Mouse (Mus musculus) MEL (cell line): Measurements from ENCODE around the gene Hnrnpa1. TPM values are rescaled to one million over a fixed set of nuclear protein-coding genes. Genes with fewer than 3 reads are reported as not detected.

Source experiments
- DNase-seq: peaks from one replicate; pipeline ENCODE4 v3.0.0; 2011; ENCODE audit warnings: low read depth, low spot score
- H3K27ac ChIP-seq: 2 replicates; pipeline ENCODE4 v1.5.1; 2012; ENCODE audit warnings: low read depth, mild to moderate bottlenecking, control low read depth, low read length, moderate library complexity; ENCODE audit not compliant: control insufficient read depth
- H3K27me3 ChIP-seq, 2 experiments: fragments of 150-350 bp in 1 of 2; sonication (generic) in 1 of 2; 2 replicates each; pipeline ENCODE4 v1.6.1; 2012; ENCODE audit warnings: low read length in 2 of 2, mild to moderate bottlenecking in 2 of 2, improper control_type of control experiment in 1 of 2, moderate library complexity in 1 of 2; ENCODE audit not compliant: insufficient read depth in 2 of 2, control insufficient read depth in 1 of 2
- H3K36me3 ChIP-seq, 2 experiments: 2 replicates each; pipeline ENCODE4 v1.6.1; 2012 to 2014; ENCODE audit warnings: low read length in 2 of 2, improper control_type of control experiment in 1 of 2, inconsistent platforms in 1 of 2, mild to moderate bottlenecking in 1 of 2; ENCODE audit not compliant: insufficient read depth in 2 of 2, control insufficient read depth in 1 of 2
- H3K4me1 ChIP-seq, 2 experiments: fragments of 150-350 bp in 1 of 2; sonication (generic) in 1 of 2; 2 replicates each; pipeline ENCODE4 v1.6.1; 2012; ENCODE audit warnings: low read length in 2 of 2, improper control_type of control experiment in 1 of 2, mild to moderate bottlenecking in 1 of 2; ENCODE audit not compliant: insufficient read depth in 2 of 2, control insufficient read depth in 1 of 2
- H3K4me3 ChIP-seq, 2 experiments: fragments of 150-350 bp in 1 of 2; sonication (generic) in 1 of 2; 2 replicates each; pipeline ENCODE4 v1.5.1; 2012; ENCODE audit warnings: low read depth in 2 of 2, low read length in 2 of 2, mild to moderate bottlenecking in 2 of 2, moderate library complexity in 2 of 2, control low read depth in 1 of 2, improper control_type of control experiment in 1 of 2; ENCODE audit not compliant: control insufficient read depth in 1 of 2, insufficient read depth in 1 of 2
- H3K79me2 ChIP-seq: 2 replicates; pipeline ENCODE4 v1.6.1; 2012; ENCODE audit warnings: mild to moderate bottlenecking, low read length, moderate library complexity; ENCODE audit not compliant: control insufficient read depth, poor library complexity, insufficient read depth
- H3K9ac ChIP-seq: 2 replicates; pipeline ENCODE4 v1.6.1; 2012; ENCODE audit warnings: low read depth, mild to moderate bottlenecking, control low read depth, low read length, moderate library complexity; ENCODE audit not compliant: control insufficient read depth, poor library complexity, severe bottlenecking
- H3K9me3 ChIP-seq: fragments of 150-350 bp; sonication (generic); replicated peaks from 2 replicates; pipeline ENCODE4 v1.6.1; 2012; ENCODE audit warnings: mild to moderate bottlenecking, low read length, improper control_type of control experiment, moderate library complexity; ENCODE audit not compliant: insufficient read depth
- CHD2 ChIP-seq: IDR thresholded peaks from 2 replicates; pipeline ENCODE4 v1.6.1; 2011; ENCODE audit warnings: low read length, improper control_type of control experiment
- CTCF ChIP-seq, 3 experiments: IDR thresholded peaks in 2 of 3; conservative IDR thresholded peaks in 1 of 3; 2 replicates each; pipeline ENCODE4 v1.5.1; 2011 to 2012; ENCODE audit warnings: low read length in 3 of 3, low read depth in 2 of 3, mild to moderate bottlenecking in 2 of 3, improper control_type of control experiment in 1 of 3, inconsistent platforms in 1 of 3, mixed read lengths in 1 of 3, moderate library complexity in 1 of 3; ENCODE audit not compliant: control insufficient read depth in 1 of 3, insufficient read depth in 1 of 3, poor library complexity in 1 of 3, severe bottlenecking in 1 of 3
- ELF1 ChIP-seq: IDR thresholded peaks from 2 replicates; pipeline ENCODE4 v1.6.1; 2014; ENCODE audit warnings: low read depth, mild to moderate bottlenecking, inconsistent platforms, low read length, improper control_type of control experiment, moderate library complexity
- ETS1 ChIP-seq: IDR thresholded peaks from 2 replicates; pipeline ENCODE4 v1.6.1; 2012; ENCODE audit warnings: low read depth, mild to moderate bottlenecking, inconsistent platforms, low read length, improper control_type of control experiment, moderate library complexity
- JUND ChIP-seq: IDR thresholded peaks from 2 replicates; pipeline ENCODE4 v1.6.1; 2011; ENCODE audit warnings: low read depth, mild to moderate bottlenecking, improper control_type of control experiment, low read length
- MAFK ChIP-seq: IDR thresholded peaks from 2 replicates; pipeline ENCODE4 v1.6.1; 2011; ENCODE audit warnings: low read depth, mild to moderate bottlenecking, low read length, improper control_type of control experiment, borderline replicate concordance
- MAX ChIP-seq: IDR thresholded peaks from 2 replicates; pipeline ENCODE4 v1.6.1; 2011; ENCODE audit warnings: low read length, improper control_type of control experiment
- MAZ ChIP-seq: IDR thresholded peaks from 2 replicates; pipeline ENCODE4 v1.6.1; 2012; ENCODE audit warnings: low read depth, mild to moderate bottlenecking, inconsistent platforms, low read length, improper control_type of control experiment
- MXI1 ChIP-seq: IDR thresholded peaks from 2 replicates; pipeline ENCODE4 v1.6.1; 2011; ENCODE audit warnings: mild to moderate bottlenecking, low read depth, low read length, improper control_type of control experiment
- RAD21 ChIP-seq: IDR thresholded peaks from 2 replicates; pipeline ENCODE4 v1.6.1; 2011; ENCODE audit warnings: mild to moderate bottlenecking, low read depth, low read length, improper control_type of control experiment
- TBP ChIP-seq: IDR thresholded peaks from 2 replicates; pipeline ENCODE4 v1.8.0; 2011; ENCODE audit warnings: low read depth, low read length, improper control_type of control experiment
- TCF12 ChIP-seq: IDR thresholded peaks from 2 replicates; pipeline ENCODE4 v1.6.1; 2014; ENCODE audit warnings: low read depth, mild to moderate bottlenecking, inconsistent platforms, low read length, improper control_type of control experiment, moderate library complexity
- UBTF ChIP-seq: IDR thresholded peaks from 2 replicates; pipeline ENCODE4 v1.6.1; 2012; ENCODE audit warnings: low read depth, mild to moderate bottlenecking, inconsistent platforms, low read length, improper control_type of control experiment, moderate library complexity, borderline replicate concordance; ENCODE audit not compliant: insufficient read depth
- ZNF384 ChIP-seq: IDR thresholded peaks from 2 replicates; pipeline ENCODE4 v1.6.1; 2012; ENCODE audit warnings: low read depth, mild to moderate bottlenecking, inconsistent platforms, low read length, improper control_type of control experiment
- polyA plus RNA-seq, 2 experiments: library from polyadenylated mRNA; stranded (reverse) in 1 of 2; unstranded in 1 of 2; fragments of >175 nt in 1 of 2; fragments of >200 nt in 1 of 2; gene quantifications; 2 replicates each; pipeline versions ENCODE4 v1.2.1 to v1.2.4; 2012; ENCODE audit warnings: low replicate concordance in 2 of 2, low read depth in 1 of 2; ENCODE audit not compliant: insufficient read length in 2 of 2, insufficient read depth in 1 of 2, missing spikeins in 1 of 2
- total RNA-seq: library from RNA; depleted of rRNA; stranded (reverse); fragments of 300-350 nt; gene quantifications from 2 replicates; pipeline ENCODE4 v1.2.3, GENCODE M21; 2012

Hnrnpa1 gene
- total and polyA plus RNA-seq, 3 experiments: 322 to 900 TPM; not detected in 1

DNA sequence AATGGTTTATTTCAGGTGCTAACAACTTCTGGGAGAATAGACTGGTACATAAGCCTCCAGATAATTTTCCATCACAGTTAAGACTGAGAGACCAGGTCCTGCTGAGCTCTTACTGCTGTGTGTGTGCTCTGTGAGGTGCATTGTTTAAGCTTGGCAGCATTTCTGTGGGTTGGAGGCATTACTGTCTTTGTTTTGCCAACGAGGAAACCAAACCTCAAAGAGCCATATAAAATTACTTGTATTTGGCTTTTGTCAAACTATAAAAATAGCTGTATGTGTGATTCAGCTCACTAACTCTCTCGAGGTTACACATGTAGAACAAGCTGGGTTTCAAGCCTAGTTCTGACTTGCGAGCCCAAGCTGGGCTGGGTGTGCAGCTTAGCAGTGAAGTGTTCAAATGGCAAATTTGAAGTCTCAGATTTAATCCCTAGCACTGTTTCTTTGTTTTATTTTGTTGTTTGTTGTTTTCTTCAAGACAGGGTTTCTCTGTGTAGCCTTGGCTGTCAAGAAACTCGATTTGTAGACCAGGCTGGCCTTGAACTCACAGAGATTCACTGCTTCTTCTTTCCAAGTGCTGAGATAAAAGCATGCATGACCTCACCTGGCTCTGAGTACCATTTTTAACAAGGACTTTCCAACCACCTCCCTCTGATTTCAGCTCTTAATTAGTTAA lies 52.6 kb downstream of the Hnrnpa1 start:
- H3K27ac ChIP-seq: no peak overlapping the region
- no peak for DNase-seq
- H3K9ac ChIP-seq: no peak overlapping the region
- no peaks in the 10 kb centered on the region for H3K9me3 ChIP-seq
- no peaks in the 10 kb centered on the region for H3K4me1 ChIP-seq
- no peaks in the 10 kb centered on the region for H3K27me3 ChIP-seq
- H3K79me2 ChIP-seq: no peaks in the 10 kb centered on the region
- no peaks in the 10 kb centered on the region for H3K36me3 ChIP-seq
- no peak overlapping the region for H3K4me3 ChIP-seq
- TF ChIP-seq UBTF (no peak), MXI1 (no peak), RAD21 (no peak), TCF12 (no peak), MAZ (no peak), TBP (no peak), ZNF384 (no peak), MAFK (no peak), ETS1 (no peak), MAX (no peak), JUND (no peak)

DNA sequence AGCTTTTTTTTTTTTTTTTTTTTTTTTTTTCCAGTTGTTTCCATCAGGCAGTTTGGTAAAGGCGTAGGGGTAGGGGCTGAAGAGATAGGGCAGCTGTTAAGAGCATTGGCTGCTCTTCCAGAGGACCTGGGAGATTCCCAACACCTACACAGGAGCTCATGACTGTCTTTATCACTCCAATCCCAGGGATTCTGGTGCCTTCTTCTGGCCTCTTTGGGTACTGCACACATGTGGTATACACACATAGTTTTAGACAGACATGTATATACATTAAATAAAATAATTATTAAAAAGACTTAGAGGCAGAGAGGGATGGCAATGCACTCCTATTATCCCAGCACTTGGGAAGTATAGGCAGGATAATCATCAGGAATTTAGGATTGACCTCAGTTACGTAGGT lies 53.1 kb downstream of the Hnrnpa1 start:
- Histone ChIP-seq H3K9ac (no peak overlapping the region), H3K36me3 (no peaks in the 10 kb centered on the region), H3K27me3 (no peaks in the 10 kb centered on the region), H3K4me3 (no peak overlapping the region), H3K27ac (no peak overlapping the region), H3K4me1 (no peaks in the 10 kb centered on the region), H3K79me2 (no peaks in the 10 kb centered on the region), H3K9me3 (no peaks in the 10 kb centered on the region)
- DNase-seq: no peak
- TF ChIP-seq CTCF (IDR thresholded peaks at IDR 0.05 in 2 of 3, conservative IDR thresholded peaks at IDR 0.05 in 1 of 3; ENCODE audit: control insufficient read depth in 1 of 3, insufficient read depth in 1 of 3, low read depth in 2 of 3, low read length in 3 of 3, poor library complexity in 1 of 3, severe bottlenecking in 1 of 3) (peak in 2 of 3 experiments; percentile 5 to 7; a peak in 1 of 6 replicates), RAD21 (no peak), UBTF (no peak)

DNA sequence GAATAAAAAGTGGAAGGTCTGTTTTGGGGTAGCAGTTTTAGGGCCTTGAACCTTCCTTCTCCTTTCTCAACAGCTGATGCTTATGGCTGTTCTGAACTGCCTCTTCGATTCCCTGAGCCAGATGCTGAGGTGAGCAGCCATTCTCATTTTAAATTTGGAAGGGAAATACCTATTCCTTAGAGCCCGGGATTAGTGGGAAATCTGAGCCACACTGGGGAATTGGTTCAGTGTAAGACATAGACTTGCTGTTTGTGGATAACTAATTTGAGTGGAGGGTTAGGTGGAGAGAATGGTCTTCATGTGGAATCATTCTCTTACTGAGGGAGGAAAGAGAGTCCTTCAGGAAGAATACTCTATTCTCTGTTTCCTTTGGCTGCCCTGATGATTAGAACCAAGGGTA lies 54.4 kb downstream of the Hnrnpa1 start:
- no peaks in the 10 kb centered on the region for H3K27me3 ChIP-seq
- H3K9ac ChIP-seq: no peak overlapping the region
- no peaks in the 10 kb centered on the region for H3K79me2 ChIP-seq
- no peaks in the 10 kb centered on the region for H3K4me1 ChIP-seq
- TF ChIP-seq CHD2 (no peak), ELF1 (no peak)
- no peaks in the 10 kb centered on the region for H3K36me3 ChIP-seq
- no peak overlapping the region for H3K27ac ChIP-seq
- no peak overlapping the region for H3K4me3 ChIP-seq
- DNase-seq: no peak
- H3K9me3 ChIP-seq: no peaks in the 10 kb centered on the region
